Mouse (Mus musculus): ENCODE measurements around the gene Ccdc9b.
A peak's percentile ranks its signal among the peaks of the same experiment; 100 is the strongest.

Gene Ccdc9b

GRCm38 (mm10) chr2:118711038-118711494 is 51.4 kb downstream of the Ccdc9b start:
- peak; percentile 64 for DNase-seq (ENCODE audit: low spot score)

DNA sequence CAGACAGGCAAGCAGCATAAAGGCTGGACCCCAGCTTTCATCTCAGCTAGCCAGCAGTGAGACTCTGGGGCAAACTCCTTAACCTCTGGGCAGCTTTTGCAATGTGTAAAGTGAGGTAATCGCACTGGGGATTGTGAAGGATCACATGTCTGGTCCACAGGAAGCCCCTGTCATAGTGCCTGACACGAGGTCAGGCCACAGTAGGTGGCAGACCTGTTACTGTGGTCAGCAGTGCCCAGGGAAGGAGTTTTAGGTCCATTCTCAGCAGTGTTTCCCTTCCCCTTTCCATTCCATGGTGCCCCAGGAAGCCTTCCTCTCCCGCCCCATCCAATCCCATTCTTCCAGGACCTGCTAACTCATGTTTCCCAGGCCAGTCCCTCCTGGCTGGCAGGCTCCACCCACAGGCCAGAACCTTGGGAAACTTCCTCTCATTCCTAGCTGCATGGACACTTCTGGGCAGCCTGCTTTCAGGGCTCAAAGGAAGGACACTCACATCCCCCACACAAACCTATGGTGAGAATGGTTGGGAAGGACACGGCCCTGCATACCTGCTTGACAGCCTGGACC is 52.7 kb downstream of the Ccdc9b start:
- DNase-seq (ENCODE audit: low spot score), result peak; percentile 38

GRCm38 (mm10) chr2:118708472-118708871 is 54.0 kb downstream of the Ccdc9b start:
- no peak for DNase-seq (ENCODE audit: low spot score)

DNA sequence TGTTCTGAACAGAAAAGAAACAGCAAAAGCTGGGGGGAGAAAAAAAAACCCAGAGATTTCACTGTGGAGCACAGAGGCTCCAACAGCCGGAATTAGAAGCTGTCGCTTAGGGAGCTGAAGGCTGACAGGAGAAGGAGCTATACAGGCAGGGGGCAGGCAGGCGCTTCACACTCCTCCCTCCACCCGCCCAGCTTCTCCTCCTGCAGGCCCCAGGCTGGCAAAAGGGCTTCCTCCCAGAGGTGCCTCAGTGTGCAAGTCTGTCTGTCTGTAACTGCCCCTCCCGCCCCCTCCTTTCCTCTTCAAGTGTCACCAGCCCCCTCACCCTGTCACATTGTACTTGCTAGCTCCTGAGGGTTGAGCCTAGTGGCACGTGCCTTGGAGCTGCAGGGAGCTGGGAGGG is 56.0 kb downstream of the Ccdc9b start:
- no peak for DNase-seq (ENCODE audit: low spot score)

Measured in embryo, embryonic 10 days (tissue).